Mouse (Mus musculus) CD4-positive naive resting alpha-beta T cell, adult 57 days (primary cell): ENCODE measurements around the gene Gm21891. TPM values are rescaled to one million over a fixed set of nuclear protein-coding genes. Genes with fewer than 3 reads are reported as not detected.

Experiments used
- total RNA-seq: library from RNA; stranded (reverse); gene quantifications from one replicate; pipeline ENCODE4 v1.2.4, GENCODE M21; 2023

Gene Gm21891
- total RNA-seq = not detected

DNA sequence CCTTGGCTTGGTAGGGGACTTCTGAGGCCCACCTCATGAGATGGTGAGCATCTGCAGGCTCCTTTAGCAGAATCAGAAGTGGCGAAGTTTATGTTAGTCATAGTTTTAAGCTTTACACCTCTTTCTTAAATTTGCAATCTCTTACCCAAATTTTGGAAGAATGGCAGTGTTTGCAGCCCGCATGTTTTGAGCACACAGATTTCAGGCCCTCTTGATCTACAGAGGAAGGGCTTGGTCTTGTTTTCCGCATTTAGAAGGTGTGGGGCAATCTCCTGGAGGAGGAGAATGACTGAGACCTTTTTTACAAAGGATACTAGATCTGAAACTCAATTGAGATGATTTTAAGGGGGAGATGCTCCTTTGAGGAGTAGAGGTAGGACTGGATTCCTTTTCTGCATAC, at the start of gene Gm21891:
TSS of gene Gm21891 (minus strand) at position 101 of the 400 bp plus-strand sequence.

DNA sequence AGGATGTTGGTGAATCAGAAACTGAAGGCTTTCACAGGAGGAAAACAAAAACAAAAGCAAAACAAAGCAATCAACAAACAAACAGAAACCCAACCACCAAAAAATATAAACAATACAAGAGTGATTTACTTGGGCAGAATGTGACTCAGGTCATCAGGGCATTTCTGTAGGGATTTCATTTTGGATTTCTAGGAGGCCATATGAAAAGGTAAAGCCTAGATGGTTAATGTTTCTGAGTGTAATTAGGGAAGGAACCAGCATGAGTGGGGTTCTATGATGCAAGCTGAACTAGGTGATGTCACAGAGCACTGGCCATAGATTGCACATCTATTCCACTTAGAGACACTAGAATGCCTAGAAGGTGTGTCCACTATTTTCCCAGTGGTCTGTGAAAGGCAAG, 28.4 kb upstream of the Gm21891 start, which contains the start of gene Gm21425:
TSS of gene Gm21425 (plus strand) at position 301 of the 400 bp plus-strand sequence.

Other genes with a start within 250 kb of the Gm21891 start
- not detected for gene Gm20807, start 90.6 kb downstream of the Gm21891 start, total RNA-seq
- gene Gm21425, start 28.5 kb upstream of the Gm21891 start, total RNA-seq = not detected
- gene Gm21828, start 90.4 kb upstream of the Gm21891 start, total RNA-seq = not detected
- not detected for gene Gm21440, start 118.9 kb upstream of the Gm21891 start, total RNA-seq
- not detected for gene Gm21454, start 119.0 kb upstream of the Gm21891 start, total RNA-seq
- gene Gm21725, start 215.6 kb upstream of the Gm21891 start, total RNA-seq = not detected